Mouse (Mus musculus) intestine, postnatal 0 days (tissue): ENCODE results near the gene Zfp366. TPM values are rescaled to one million over a fixed set of nuclear protein-coding genes. Genes with fewer than 3 reads are reported as not detected.

Experiments
- ATAC-seq: fragments of 200-750 bp; cut with Nextera tagmentation; 2 replicates; pipeline ENCODE4 v1.8.0; 2017; ENCODE audit warnings: mild to moderate bottlenecking, moderate TSS enrichment, moderate library complexity
- H3K27ac ChIP-seq: fragments of 300-500 bp; sonication (generic); 2 replicates; pipeline ENCODE4 v1.5.1; 2014; ENCODE audit warnings: mild to moderate bottlenecking, low read depth, low read length, moderate library complexity
- H3K27me3 ChIP-seq: fragments of 300-500 bp; sonication (generic); replicated peaks from 2 replicates; pipeline ENCODE4 v1.6.1; 2014; ENCODE audit warnings: low read length, mixed read lengths; ENCODE audit not compliant: control insufficient read depth, insufficient read depth
- H3K36me3 ChIP-seq: fragments of 300-500 bp; sonication (generic); 2 replicates; pipeline ENCODE4 v1.6.1; 2014; ENCODE audit warnings: mild to moderate bottlenecking, moderate library complexity; ENCODE audit not compliant: control insufficient read depth, insufficient read depth
- H3K4me1 ChIP-seq: fragments of 300-500 bp; sonication (generic); replicated peaks from 2 replicates; pipeline ENCODE4 v1.6.1; 2014; ENCODE audit warnings: antibody characterized with exemption, low read length, mixed read lengths; ENCODE audit not compliant: control insufficient read depth, insufficient read depth
- H3K4me2 ChIP-seq: fragments of 300-500 bp; sonication (generic); replicated peaks from 2 replicates; pipeline ENCODE4 v1.6.1; 2014; ENCODE audit warnings: low read depth, mild to moderate bottlenecking, moderate library complexity
- H3K4me3 ChIP-seq: fragments of 300-500 bp; sonication (generic); 2 replicates; pipeline ENCODE4 v1.5.1; 2014; ENCODE audit warnings: low read depth, low read length
- H3K9ac ChIP-seq: fragments of 300-500 bp; sonication (generic); 2 replicates; pipeline ENCODE4 v1.6.1; 2014; ENCODE audit warnings: mild to moderate bottlenecking, low read depth, low read length
- H3K9me3 ChIP-seq: fragments of 300-500 bp; sonication (generic); 2 replicates; pipeline ENCODE4 v1.6.1; 2016; ENCODE audit warnings: mixed run types; ENCODE audit not compliant: control insufficient read depth
- CTCF ChIP-seq: sonication (generic); IDR thresholded peaks from 2 replicates; pipeline ENCODE4 v1.5.1; 2016; ENCODE audit warnings: low read depth, mild to moderate bottlenecking, control low read depth, antibody characterized with exemption, moderate library complexity
- WGBS: fragments of 180-500 bp; shearing (Covaris S2); extraction: QIAGEN DNeasy Blood & Tissue Kit; methylation state at CpG from one replicate; pipeline ENCODE4 v1.1.7; 2014; 5-methylcytosine and 5-hydroxymethylcytosine counted together
- polyA plus RNA-seq: library from polyadenylated mRNA; unstranded; fragments of >200 nt; fragmentation: Nextera tagmentation; extraction: Ambion mirVana; gene quantifications from 2 replicates; pipeline ENCODE4 v1.2.1, GENCODE M21; 2015

Zfp366 gene
- polyA plus RNA-seq, 1 experiment from 2014 or later = 0.39 TPM

DNA sequence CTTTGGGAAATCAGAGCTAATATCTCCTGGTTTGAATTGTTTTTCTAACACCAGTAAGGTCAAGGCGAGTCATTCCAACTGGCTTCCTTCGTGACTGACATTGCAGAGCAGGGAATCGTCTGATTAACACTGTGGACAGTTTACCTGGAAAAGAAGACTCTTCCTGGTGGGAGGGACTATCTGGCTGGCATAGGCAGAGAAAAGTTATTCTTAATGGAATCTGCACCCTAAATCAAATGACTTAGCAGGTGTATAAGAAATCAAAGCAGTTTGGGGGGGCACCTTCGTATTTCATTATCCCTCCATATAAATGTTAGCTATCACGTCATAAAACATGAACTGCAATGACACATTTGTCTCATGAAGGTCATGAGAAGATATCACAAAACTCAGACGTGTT is 93.9 kb downstream of the Zfp366 start:
- no peak overlapping the region for H3K4me3 ChIP-seq
- no peak for ATAC-seq
- H3K9ac ChIP-seq = no peak overlapping the region
- H3K4me1 ChIP-seq = no peaks in the 10 kb centered on the region
- no peak for TF ChIP-seq CTCF
- no peak overlapping the region for H3K27ac ChIP-seq
- 71% methylated on average over 6 of the region's 6 CpGs for WGBS
- no peaks in the 10 kb centered on the region for H3K9me3 ChIP-seq
- H3K27me3 ChIP-seq = no peaks in the 10 kb centered on the region
- no peak overlapping the region for H3K4me2 ChIP-seq
- no peaks in the 10 kb centered on the region for H3K36me3 ChIP-seq

GRCm38 (mm10) chr13:99279351-99279750 is 94.7 kb downstream of the Zfp366 start:
- Histone ChIP-seq H3K9me3 (no peaks in the 10 kb centered on the region), H3K27ac (no peak overlapping the region), H3K9ac (no peak overlapping the region), H3K4me1 (no peaks in the 10 kb centered on the region), H3K4me3 (no peak overlapping the region), H3K4me2 (no peak overlapping the region), H3K27me3 (no peaks in the 10 kb centered on the region), H3K36me3 (no peaks in the 10 kb centered on the region)
- TF ChIP-seq CTCF = no peak
- WGBS = 61% methylated on average over 10 of the region's 10 CpGs
- no peak for ATAC-seq

- Histone ChIP-seq H3K36me3 (no peaks in the 10 kb centered on the region), H3K4me2 (no peak overlapping the region), H3K27ac (no peak overlapping the region), H3K4me1 (no peaks in the 10 kb centered on the region), H3K4me3 (no peak overlapping the region), H3K27me3 (no peaks in the 10 kb centered on the region), H3K9ac (no peak overlapping the region), H3K9me3 (no peaks in the 10 kb centered on the region)
- no peak for TF ChIP-seq CTCF
- 72% methylated on average over 6 of the region's 6 CpGs for whole genome bisulfite sequencing
- no peak for ATAC-seq
These were observed 98.3 kb downstream of the Zfp366 start for GRCm38 (mm10) chr13:99282961-99283360.

DNA sequence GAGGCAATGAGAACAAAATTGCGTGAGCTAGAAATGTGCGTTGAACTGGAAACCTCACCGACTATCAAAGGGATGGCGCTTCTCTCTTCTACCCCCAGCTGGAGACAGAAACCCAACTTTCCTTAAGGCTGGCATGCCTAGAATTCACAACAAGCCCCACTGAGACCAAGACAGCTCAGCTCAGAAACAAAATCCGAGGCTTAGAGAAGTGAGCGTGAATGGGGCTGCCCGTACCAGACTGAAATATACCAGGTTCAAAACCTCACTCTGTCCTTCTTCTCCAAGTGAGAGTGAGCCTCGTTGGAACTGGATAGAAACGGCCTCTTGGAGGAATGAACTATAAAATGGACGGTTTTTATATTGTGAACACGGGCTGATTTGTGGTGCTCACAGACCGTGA is 99.3 kb downstream of the Zfp366 start:
- no peak for TF ChIP-seq CTCF
- H3K27me3 ChIP-seq = no peaks in the 10 kb centered on the region
- no peak overlapping the region for H3K9ac ChIP-seq
- H3K9me3 ChIP-seq = no peaks in the 10 kb centered on the region
- no peak for ATAC-seq
- H3K36me3 ChIP-seq = no peaks in the 10 kb centered on the region
- H3K4me2 ChIP-seq = no peak overlapping the region
- WGBS = 95% methylated on average over 12 of the region's 12 CpGs
- no peak overlapping the region for H3K4me3 ChIP-seq
- H3K27ac ChIP-seq = no peak overlapping the region
- H3K4me1 ChIP-seq = no peaks in the 10 kb centered on the region

- WGBS = 86% methylated on average over 21 of the region's 21 CpGs
- ATAC-seq = no peak
- Histone ChIP-seq H3K27me3 (no peaks in the 10 kb centered on the region), H3K9ac (no peak overlapping the region), H3K27ac (no peak overlapping the region), H3K9me3 (no peaks in the 10 kb centered on the region), H3K4me3 (no peak overlapping the region), H3K4me2 (no peak overlapping the region), H3K4me1 (no peaks in the 10 kb centered on the region), H3K36me3 (no peaks in the 10 kb centered on the region)
- no peak for TF ChIP-seq CTCF
These were observed 100.0 kb downstream of the Zfp366 start for GRCm38 (mm10) chr13:99284400-99285160.

GRCm38 (mm10) chr13:99285241-99285640 is 100.6 kb downstream of the Zfp366 start:
- no peaks in the 10 kb centered on the region for H3K36me3 ChIP-seq
- no peak overlapping the region for H3K9ac ChIP-seq
- H3K4me3 ChIP-seq = no peak overlapping the region
- no peak for ATAC-seq
- TF ChIP-seq CTCF = no peak
- H3K4me2 ChIP-seq = no peak overlapping the region
- no peaks in the 10 kb centered on the region for H3K27me3 ChIP-seq
- WGBS = 54% methylated on average over 2 of the region's 2 CpGs
- H3K9me3 ChIP-seq = no peaks in the 10 kb centered on the region
- no peak overlapping the region for H3K27ac ChIP-seq
- no peaks in the 10 kb centered on the region for H3K4me1 ChIP-seq
